Mouse (Mus musculus) embryonic facial prominence, embryonic 10.5 days (tissue): ENCODE measurements around the gene Gal3st3. TPM values are rescaled to one million over a fixed set of nuclear protein-coding genes. Genes with fewer than 3 reads are reported as not detected.

Source experiments
- DNase-seq: peaks from one replicate; pipeline ENCODE4 v3.0.0-alpha.2; 2017; ENCODE audit warnings: low spot score
- H3K27ac ChIP-seq: fragments of 300-500 bp; sonication (generic); replicated peaks from 2 replicates; pipeline ENCODE4 v1.5.1; 2016; ENCODE audit warnings: mild to moderate bottlenecking
- H3K27me3 ChIP-seq: fragments of 300-500 bp; sonication (generic); replicated peaks from 2 replicates; pipeline ENCODE4 v1.6.1; 2016; ENCODE audit warnings: low read depth, mild to moderate bottlenecking; ENCODE audit not compliant: poor library complexity, severe bottlenecking
- H3K36me3 ChIP-seq: fragments of 300-500 bp; sonication (generic); replicated peaks from 2 replicates; pipeline ENCODE4 v1.6.1; 2016; ENCODE audit warnings: mild to moderate bottlenecking, moderate library complexity
- H3K4me1 ChIP-seq: fragments of 300-500 bp; sonication (generic); 2 replicates; pipeline ENCODE4 v1.6.1; 2016
- H3K4me3 ChIP-seq: fragments of 300-500 bp; sonication (generic); 2 replicates; pipeline ENCODE4 v1.5.1; 2016; ENCODE audit warnings: mild to moderate bottlenecking, moderate library complexity
- H3K9me3 ChIP-seq: fragments of 300-500 bp; sonication (generic); 2 replicates; pipeline ENCODE4 v1.6.1; 2016; ENCODE audit warnings: mild to moderate bottlenecking
- WGBS: fragments of 180-500 bp; shearing (Covaris S2); methylation state at CpG from one replicate; pipeline ENCODE4 v1.1.7; 2016; 5-methylcytosine and 5-hydroxymethylcytosine counted together
- polyA plus RNA-seq: library from polyadenylated mRNA; unstranded; fragments of >200 nt; fragmentation: Nextera tagmentation; extraction: Ambion mirVana; gene quantifications from 2 replicates; pipeline ENCODE4 v1.2.1, GENCODE M21; 2016

Gal3st3 gene
- polyA plus RNA-seq = 8.5 and 8.6 TPM in 2 replicates

DNA sequence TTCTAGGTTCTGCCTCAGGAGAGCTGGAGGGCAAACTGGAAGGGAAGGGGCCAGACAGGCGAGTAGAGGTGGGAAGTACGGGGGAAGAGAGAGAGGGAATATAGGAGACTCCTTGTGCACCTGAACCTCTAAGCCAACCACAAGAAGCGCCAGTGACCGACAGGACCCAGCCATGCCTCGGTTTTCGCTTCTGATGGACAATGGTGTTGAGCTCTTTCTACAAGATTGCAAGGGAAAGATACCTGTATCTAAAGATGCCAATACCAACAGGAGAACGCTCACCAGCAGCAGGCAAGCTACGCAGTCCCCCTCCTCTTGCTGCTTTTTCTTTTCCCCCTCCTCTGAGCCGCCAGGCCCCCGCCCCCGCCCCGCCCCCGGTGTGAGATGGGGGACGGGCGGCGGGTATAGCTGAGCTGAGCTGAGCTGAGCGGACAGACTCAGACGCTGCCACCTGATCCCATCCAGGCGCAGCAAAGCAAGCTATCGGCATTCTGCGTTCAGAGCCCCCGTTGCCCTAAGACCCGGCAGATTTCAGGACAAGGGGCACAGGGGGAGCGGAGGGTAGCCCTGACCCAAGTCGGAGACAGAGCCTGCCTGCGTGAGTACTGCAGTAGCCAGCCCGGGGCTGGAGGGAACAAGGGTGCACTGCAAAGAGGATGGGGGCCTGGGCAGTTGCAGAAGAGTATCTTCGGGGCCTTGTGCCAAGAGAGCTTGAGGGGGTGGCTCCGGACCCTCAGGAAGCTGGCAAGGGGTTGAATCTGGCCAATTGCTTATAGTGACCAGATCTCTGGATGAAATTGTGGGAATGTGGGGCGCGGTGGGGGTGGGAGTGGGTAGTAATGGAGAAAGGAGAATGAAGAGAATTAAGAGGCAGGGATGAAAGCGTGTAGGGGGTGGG lies at the start of gene Gal3st3:
Gal3st3 (plus strand) TSS at position 429 of the 898 bp plus-strand sequence.
- Histone ChIP-seq H3K27me3 (0 out of 2 replicates have a peak, but pooled peaks cover 2% of the 10 kb centered on the region), H3K9me3 (no peaks in the 10 kb centered on the region), H3K4me3 (peak within 1 kb of the TSS; percentile 71), H3K27ac (peak within 1 kb of the TSS; percentile 82), H3K4me1 (peaks cover 58% of the 10 kb centered on the region), H3K36me3 (peaks cover 14% of the 10 kb centered on the region)
- peak; percentile 80 for DNase-seq
- WGBS = 5% methylated on average over 32 of the region's 32 CpGs

DNA sequence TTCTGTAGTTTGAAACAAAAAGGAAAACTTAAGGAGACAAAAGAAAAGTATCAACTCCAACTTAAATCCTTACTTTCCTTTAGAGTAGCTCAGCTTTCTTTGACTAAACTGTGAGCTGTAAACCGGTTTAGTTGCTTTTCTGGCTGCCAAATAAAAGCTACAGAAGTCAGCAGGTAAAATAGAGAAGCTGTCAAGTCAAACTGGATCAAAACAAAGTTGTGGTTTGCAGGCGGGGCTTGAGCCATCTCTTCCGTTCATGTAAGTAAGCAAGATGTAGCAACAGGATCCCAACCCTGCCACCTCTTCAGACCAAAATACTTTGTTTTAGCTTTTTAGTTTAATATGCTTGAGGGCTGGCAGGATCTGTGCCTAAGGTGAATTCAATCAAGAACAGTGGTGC lies 41.0 kb upstream of the Gal3st3 start:
- DNase-seq = no peak
- Histone ChIP-seq H3K9me3 (no peaks in the 10 kb centered on the region), H3K36me3 (peaks cover 9% of the 10 kb centered on the region), H3K27ac (no peak overlapping the region), H3K4me3 (no peak overlapping the region), H3K4me1 (peaks cover 3% of the 10 kb centered on the region; the same call in 1 of the 2 replicates), H3K27me3 (no peaks in the 10 kb centered on the region)
- WGBS = 51% methylated on average over 3 of the region's 3 CpGs

DNA sequence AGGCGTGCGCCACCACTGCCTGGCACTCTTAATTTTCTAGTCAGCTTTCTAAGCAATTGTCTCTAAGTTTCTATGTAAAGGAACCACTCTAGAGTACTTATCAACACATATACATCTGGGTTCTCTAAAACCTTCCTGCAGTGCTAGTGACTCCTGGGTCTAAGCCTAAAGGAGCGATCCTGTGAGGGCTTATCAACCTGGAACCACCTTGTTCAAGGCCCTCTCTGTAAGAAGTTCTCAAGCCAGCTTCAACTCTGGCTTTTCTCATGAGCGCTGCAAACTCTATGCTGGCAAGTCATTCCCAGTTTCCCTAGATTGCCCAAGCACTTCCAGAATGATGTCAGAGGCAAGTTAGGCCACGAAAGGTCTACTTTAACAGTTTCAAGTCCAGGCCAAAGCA lies 31.1 kb upstream of the Gal3st3 start:
- H3K36me3 ChIP-seq = 0 out of 2 replicates have a peak, but pooled peaks cover 6% of the 10 kb centered on the region
- H3K4me3 ChIP-seq = no peak overlapping the region
- H3K9me3 ChIP-seq = no peaks in the 10 kb centered on the region
- DNase-seq = no peak
- H3K27me3 ChIP-seq = no peaks in the 10 kb centered on the region
- no peak overlapping the region for H3K27ac ChIP-seq
- H3K4me1 ChIP-seq = peaks cover 15% of the 10 kb centered on the region
- WGBS = 95% methylated on average over 5 of the region's 5 CpGs

DNA sequence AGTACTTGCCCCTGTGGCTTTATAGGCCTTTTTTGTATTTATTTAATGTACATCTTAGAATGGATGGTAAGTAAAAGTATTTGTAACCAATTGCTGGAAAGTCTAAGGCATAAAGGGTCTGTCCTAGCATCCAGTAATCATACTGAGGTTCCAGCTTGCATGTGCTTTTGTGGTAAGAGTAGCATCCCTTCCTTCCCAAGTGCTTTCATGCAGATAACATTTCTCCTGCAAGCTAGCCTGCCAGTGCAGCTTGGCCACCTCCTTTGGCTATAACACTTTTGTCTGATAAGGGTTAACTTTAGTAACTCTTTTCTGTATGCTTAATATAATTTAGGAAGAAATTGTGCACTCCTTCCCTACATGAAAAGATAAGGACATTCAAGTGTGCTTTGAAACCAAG lies 30.1 kb upstream of the Gal3st3 start:
- H3K27me3 ChIP-seq = no peaks in the 10 kb centered on the region
- no peak overlapping the region for H3K4me3 ChIP-seq
- 0 out of 2 replicates have a peak, but pooled peaks cover 6% of the 10 kb centered on the region for H3K36me3 ChIP-seq
- no peaks in the 10 kb centered on the region for H3K9me3 ChIP-seq
- no peak overlapping the region for H3K27ac ChIP-seq
- DNase-seq = no peak
- H3K4me1 ChIP-seq = peaks cover 24% of the 10 kb centered on the region

DNA sequence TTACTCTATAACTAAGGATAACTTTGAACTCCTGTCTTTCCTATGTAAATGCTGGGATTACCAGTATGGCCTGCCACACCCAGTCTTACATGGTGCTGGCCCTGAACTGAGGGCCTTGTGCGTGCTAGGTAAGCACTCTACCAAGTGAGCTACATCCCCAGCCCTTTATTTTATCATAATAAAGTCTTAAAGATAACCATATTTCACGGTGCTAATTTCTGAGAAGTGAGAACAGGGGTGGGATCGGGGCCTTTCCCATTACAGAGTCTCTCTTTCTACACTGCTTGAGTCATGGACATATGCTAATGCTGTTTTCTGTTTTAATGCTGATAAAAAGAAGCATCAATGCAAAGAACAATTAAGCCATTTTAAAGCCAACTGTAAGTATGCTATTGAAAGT lies 29.3 kb upstream of the Gal3st3 start:
- Histone ChIP-seq H3K4me3 (no peak overlapping the region), H3K9me3 (no peaks in the 10 kb centered on the region), H3K4me1 (peaks cover 33% of the 10 kb centered on the region), H3K36me3 (peaks cover 9% of the 10 kb centered on the region), H3K27ac (no peak overlapping the region), H3K27me3 (no peaks in the 10 kb centered on the region)
- no peak for DNase-seq
- WGBS = 93% methylated on average over 3 of the region's 3 CpGs

DNA sequence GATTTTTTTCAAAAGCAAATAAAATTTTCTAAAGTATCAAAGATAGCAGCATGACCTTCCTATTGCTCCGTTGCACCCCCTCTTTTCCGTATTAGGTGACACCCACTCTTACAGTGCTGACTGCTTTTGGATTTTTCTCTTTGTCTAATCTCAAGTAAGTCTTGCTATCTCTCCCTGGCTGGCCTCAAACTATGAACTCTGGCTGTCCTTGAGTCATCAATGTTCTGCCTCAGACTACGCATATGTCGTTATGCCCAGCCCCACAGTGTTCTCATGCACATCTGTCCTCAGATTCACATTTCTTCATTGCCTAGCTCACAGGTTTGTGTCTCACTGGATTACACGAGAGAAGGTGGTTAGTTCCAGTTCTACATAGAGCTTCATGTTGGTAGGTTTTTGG lies 28.7 kb upstream of the Gal3st3 start:
- Histone ChIP-seq H3K9me3 (no peaks in the 10 kb centered on the region), H3K36me3 (peaks cover 15% of the 10 kb centered on the region), H3K4me3 (no peak overlapping the region), H3K4me1 (peaks cover 38% of the 10 kb centered on the region), H3K27ac (no peak overlapping the region), H3K27me3 (no peaks in the 10 kb centered on the region)
- DNase-seq = no peak
- 91% methylated on average over 5 of the region's 5 CpGs for WGBS

DNA sequence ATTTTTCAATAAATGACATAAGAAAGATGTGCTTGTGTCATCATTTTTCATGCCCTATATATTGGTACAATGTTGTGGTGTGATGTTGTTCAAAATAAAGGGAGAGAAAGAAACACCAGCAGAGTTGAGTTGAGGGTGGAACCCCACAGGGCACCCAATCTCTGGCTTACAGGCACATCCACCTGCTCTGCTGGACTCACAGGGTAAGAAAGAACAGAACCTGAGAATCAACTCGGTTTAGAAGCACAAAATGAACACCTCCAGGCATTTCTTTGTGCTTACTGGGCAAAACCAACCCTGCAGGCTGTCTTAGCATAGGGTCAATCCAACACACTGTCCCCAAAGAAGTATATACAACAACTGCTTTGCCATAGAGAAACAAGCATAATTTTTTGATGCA lies 26.7 kb upstream of the Gal3st3 start:
- H3K4me3 ChIP-seq = peak overlapping the region; percentile 75
- no peak overlapping the region for H3K27ac ChIP-seq
- H3K9me3 ChIP-seq = no peaks in the 10 kb centered on the region
- no peaks in the 10 kb centered on the region for H3K27me3 ChIP-seq
- DNase-seq = no peak
- H3K4me1 ChIP-seq = peaks cover 39% of the 10 kb centered on the region
- WGBS = 41% methylated on average over 1 of the region's 1 CpGs
- H3K36me3 ChIP-seq = peaks cover 35% of the 10 kb centered on the region

DNA sequence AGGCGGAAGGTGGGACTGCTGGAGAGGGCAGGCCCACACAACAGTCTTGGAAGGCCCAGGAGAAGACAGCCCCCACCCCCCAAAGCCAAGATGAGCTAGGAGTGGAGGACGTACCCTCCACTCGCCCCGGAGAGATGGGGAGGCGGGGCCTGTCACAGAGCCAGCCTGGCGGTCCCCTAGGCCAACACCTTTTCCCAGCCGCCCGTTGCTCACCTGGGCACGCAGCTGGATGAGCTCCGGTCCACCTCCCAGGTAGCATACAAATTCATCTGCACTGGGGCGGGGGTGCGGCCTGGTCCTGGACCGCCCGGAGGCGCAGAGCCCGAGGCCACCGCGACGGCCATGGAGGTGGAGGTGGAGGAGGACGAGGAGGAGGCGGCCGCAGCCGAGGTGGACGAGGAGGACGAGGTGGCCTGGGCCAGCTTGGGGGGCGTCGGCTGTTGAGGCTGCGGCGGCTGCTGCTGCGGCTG lies 25.8 kb upstream of the Gal3st3 start:
- Histone ChIP-seq H3K9me3 (no peaks in the 10 kb centered on the region), H3K27me3 (no peaks in the 10 kb centered on the region), H3K36me3 (peaks cover 39% of the 10 kb centered on the region), H3K4me3 (peak overlapping the region; percentile 75), H3K27ac (peak overlapping the region; percentile 96), H3K4me1 (peaks cover 39% of the 10 kb centered on the region)
- peak; percentile 72 for DNase-seq
- WGBS = under 1% methylated on average over 30 of the region's 30 CpGs

DNA sequence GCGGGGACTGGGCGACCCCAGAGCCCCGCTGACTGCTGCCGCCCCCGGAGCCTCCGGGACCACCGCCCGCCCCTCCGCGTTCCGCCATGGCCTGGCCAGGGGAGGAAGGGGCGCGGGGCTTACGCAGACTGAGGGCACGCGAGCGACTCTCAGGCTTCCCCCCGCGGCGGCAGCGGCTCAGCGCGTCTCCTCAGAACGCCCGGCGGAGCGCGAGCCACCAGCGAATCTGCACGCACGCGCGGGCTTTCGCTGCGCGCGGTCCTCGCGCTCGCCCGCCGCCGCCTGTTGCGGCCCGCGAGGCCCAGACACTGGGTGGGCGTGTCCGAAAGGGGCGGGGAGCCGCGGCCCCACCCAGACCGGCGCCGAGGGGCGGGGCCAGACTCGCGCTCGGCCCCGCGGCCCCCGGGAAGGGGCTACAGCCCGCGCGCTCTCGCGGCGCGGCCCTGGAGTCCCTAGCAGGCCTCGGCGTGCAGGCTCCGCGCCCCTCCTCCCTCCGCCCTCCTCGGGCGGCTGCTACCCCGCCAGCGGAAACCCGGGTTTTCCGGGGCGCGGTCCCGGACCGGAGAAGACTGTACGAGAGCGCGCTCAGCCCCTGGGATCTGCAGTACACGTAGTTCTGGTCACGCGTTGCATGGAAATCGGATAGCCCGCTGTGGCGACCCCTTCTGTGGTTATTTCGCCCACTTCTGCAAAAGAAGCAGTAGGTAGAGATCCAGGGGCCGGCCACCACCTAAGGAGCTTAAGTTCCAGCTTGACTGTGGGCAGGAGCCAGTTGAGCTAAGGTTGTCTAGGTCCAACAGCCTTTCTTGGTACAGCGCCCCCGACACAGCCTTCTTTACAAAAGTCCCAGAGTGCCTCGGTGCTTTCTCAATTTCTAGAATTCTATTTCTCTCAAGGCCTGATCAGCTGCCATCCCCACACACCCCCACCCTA lies 25.1 kb upstream of the Gal3st3 start, which contains the start of gene Pacs1:
Pacs1 (minus strand) TSS at position 319 of the 933 bp plus-strand sequence.
- Histone ChIP-seq H3K27ac (peak within 1 kb of the TSS; percentile 96), H3K4me1 (peaks cover 39% of the 10 kb centered on the region), H3K36me3 (peaks cover 45% of the 10 kb centered on the region), H3K9me3 (no peaks in the 10 kb centered on the region), H3K27me3 (no peaks in the 10 kb centered on the region), H3K4me3 (peak within 1 kb of the TSS; percentile 75)
- under 1% methylated on average over 97 of the region's 97 CpGs for WGBS
- DNase-seq = peak; percentile 94

DNA sequence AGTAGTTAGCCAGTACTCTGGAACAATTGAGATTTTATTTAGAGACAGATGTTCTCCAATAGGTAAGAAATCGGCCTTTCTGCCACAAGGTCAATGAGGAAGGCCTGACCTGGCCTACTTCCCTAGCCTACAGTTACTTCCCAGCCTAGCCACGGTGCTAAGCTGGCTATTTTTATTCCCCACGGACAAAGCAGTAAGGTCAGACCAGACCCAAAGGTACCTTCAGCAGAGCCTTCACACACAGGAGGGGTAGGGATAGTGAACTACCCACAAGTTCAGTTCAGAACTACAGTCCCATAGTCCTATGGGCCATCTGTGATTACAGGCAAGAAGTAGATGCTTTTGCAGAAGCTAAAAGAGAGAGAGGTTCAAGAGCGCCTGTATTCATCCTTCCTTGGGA lies 24.2 kb upstream of the Gal3st3 start:
- Histone ChIP-seq H3K27me3 (no peaks in the 10 kb centered on the region), H3K36me3 (peaks cover 54% of the 10 kb centered on the region), H3K4me1 (peaks cover 39% of the 10 kb centered on the region), H3K27ac (peak overlapping the region; percentile 96), H3K9me3 (no peaks in the 10 kb centered on the region), H3K4me3 (peak overlapping the region; percentile 75)
- DNase-seq = no peak
- WGBS = 74% methylated on average over 4 of the region's 4 CpGs

DNA sequence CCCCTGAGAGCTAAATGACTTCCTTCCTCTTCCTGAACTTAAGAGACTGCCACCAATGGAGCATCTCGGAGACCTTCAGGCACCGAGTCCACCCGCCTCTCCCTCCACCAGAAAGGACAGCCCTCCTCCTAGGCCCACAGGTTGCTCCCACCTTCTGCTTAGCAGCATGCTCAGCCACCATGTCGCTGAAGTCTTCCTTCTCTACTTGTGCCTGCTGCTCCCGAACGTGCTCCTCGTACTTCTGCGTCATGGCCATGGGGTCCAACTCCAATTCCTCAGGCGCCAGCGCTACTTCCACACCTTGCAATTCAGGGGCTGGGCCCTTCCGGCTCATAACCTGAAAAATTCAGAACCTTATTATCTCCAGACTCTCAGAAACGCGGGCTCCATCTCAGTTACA lies 23.5 kb upstream of the Gal3st3 start:
- Histone ChIP-seq H3K27me3 (no peaks in the 10 kb centered on the region), H3K9me3 (no peaks in the 10 kb centered on the region), H3K36me3 (peaks cover 61% of the 10 kb centered on the region), H3K27ac (no peak overlapping the region), H3K4me3 (no peak overlapping the region), H3K4me1 (peaks cover 39% of the 10 kb centered on the region)
- 93% methylated on average over 13 of the region's 13 CpGs for WGBS
- no peak for DNase-seq

DNA sequence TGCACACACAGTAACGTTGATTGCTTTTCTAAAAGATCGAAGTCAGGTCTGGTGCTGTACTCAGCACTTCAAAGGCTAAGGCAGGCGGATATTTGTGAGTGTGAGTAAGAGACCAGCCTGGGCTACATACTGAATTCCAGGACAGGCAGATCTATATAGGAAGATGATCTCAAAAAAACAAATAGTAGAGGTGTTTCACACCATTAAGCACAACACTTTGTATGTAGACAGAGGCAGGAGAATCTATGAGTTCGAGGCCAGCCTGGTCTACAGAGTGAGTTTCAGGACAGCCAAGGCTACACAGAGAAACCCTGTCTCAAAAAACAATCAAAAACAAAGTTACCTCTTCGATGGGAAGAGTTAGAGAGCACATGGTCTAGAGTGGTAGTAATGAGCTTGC lies 22.4 kb upstream of the Gal3st3 start:
- 94% methylated on average over 5 of the region's 5 CpGs for WGBS
- Histone ChIP-seq H3K4me3 (no peak overlapping the region), H3K27me3 (no peaks in the 10 kb centered on the region), H3K4me1 (peaks cover 36% of the 10 kb centered on the region), H3K36me3 (peaks cover 72% of the 10 kb centered on the region), H3K27ac (no peak overlapping the region), H3K9me3 (no peaks in the 10 kb centered on the region)
- no peak for DNase-seq
